Mouse (Mus musculus) heart, postnatal 0 days (tissue): ENCODE results near the gene Rdm1. TPM values are rescaled to one million over a fixed set of nuclear protein-coding genes. Genes with fewer than 3 reads are reported as not detected.
"Not testable (repeated sequence)": the region's sequence is repeated elsewhere in the genome, so short reads cannot be mapped to it uniquely, and the experiment has no call there.

Experiments
- ATAC-seq: fragments of 200-750 bp; cut with Nextera tagmentation; 2 replicates; pipeline ENCODE4 v1.8.0; 2017; ENCODE audit warnings: low read depth, moderate number of reproducible peaks, moderate library complexity; ENCODE audit not compliant: insufficient read depth
- DNase-seq: peaks from one replicate; pipeline ENCODE4 v3.0.0-alpha.2; 2016; ENCODE audit warnings: low spot score
- H3K27ac ChIP-seq: fragments of 300-500 bp; sonication (generic); 2 replicates; pipeline ENCODE4 v1.5.1; 2014; ENCODE audit warnings: low read depth, mild to moderate bottlenecking
- H3K27me3 ChIP-seq: fragments of 300-500 bp; sonication (generic); 2 replicates; pipeline ENCODE4 v1.6.1; 2014; ENCODE audit warnings: low read length, mixed read lengths; ENCODE audit not compliant: control insufficient read depth, insufficient read depth
- H3K36me3 ChIP-seq: fragments of 300-500 bp; sonication (generic); replicated peaks from 2 replicates; pipeline ENCODE4 v1.6.1; 2014; ENCODE audit warnings: low read length, mixed read lengths; ENCODE audit not compliant: control insufficient read depth, insufficient read depth
- H3K4me1 ChIP-seq: fragments of 300-500 bp; sonication (generic); 2 replicates; pipeline ENCODE4 v1.6.1; 2014; ENCODE audit warnings: antibody characterized with exemption; ENCODE audit not compliant: control insufficient read depth, insufficient read depth
- H3K4me2 ChIP-seq: fragments of 300-500 bp; sonication (generic); 2 replicates; pipeline ENCODE4 v1.6.1; 2014; ENCODE audit warnings: low read depth, mild to moderate bottlenecking, low read length, moderate library complexity
- H3K4me3 ChIP-seq: fragments of 300-500 bp; sonication (generic); 2 replicates; pipeline ENCODE4 v1.5.1; 2014; ENCODE audit warnings: low read depth, low read length
- H3K9ac ChIP-seq: fragments of 300-500 bp; sonication (generic); replicated peaks from 2 replicates; pipeline ENCODE4 v1.6.1; 2014; ENCODE audit warnings: low read depth, low read length, mixed read lengths
- H3K9me3 ChIP-seq: fragments of 300-500 bp; sonication (generic); replicated peaks from 2 replicates; pipeline ENCODE4 v1.6.1; 2016; ENCODE audit warnings: low read length; ENCODE audit not compliant: control insufficient read depth
- CTCF ChIP-seq: IDR thresholded peaks from 2 replicates; pipeline ENCODE4 v1.5.1; 2016; ENCODE audit warnings: antibody characterized with exemption, control low read depth, low read depth
- EP300 ChIP-seq: IDR thresholded peaks from 2 replicates; pipeline ENCODE4 v1.6.1; 2016; ENCODE audit warnings: antibody characterized with exemption, low read depth
- WGBS: fragments of 180-500 bp; shearing (Covaris S2); extraction: QIAGEN DNeasy Blood & Tissue Kit; methylation state at CpG from one replicate; pipeline ENCODE4 v1.1.7; 2014; 5-methylcytosine and 5-hydroxymethylcytosine counted together
- polyA plus RNA-seq: library from polyadenylated mRNA; unstranded; fragments of >200 nt; fragmentation: Nextera tagmentation; extraction: Ambion mirVana; gene quantifications from 2 replicates; pipeline ENCODE4 v1.2.1, GENCODE M21; 2015
- total RNA-seq: library from RNA; depleted of rRNA; stranded (reverse); fragments of >200 nt; gene quantifications from 2 replicates; pipeline ENCODE4 v1.2.3, GENCODE M21; 2014; ENCODE audit warnings: low replicate concordance

Rdm1 gene
- total and polyA plus RNA-seq, 2 experiments from 2014 or later = 38.1 to 44.5 TPM

GRCm38 (mm10) chr11:101635660-101636059 lies 8.7 kb downstream of the Rdm1 start:
- DNase-seq (no peak), ATAC-seq (no peak)
- Histone ChIP-seq H3K9me3 (no peaks in the 10 kb centered on the region), H3K9ac (no peak overlapping the region), H3K4me2 (no peak overlapping the region), H3K4me1 (no peaks in the 10 kb centered on the region), H3K27me3 (no peaks in the 10 kb centered on the region), H3K36me3 (peaks cover 25% of the 10 kb centered on the region), H3K4me3 (no peak overlapping the region), H3K27ac (no peak overlapping the region)
- TF ChIP-seq EP300 (no peak), CTCF (no peak)
- WGBS = 76% methylated on average over 10 of the region's 10 CpGs

GRCm38 (mm10) chr11:101639761-101640160 lies 12.8 kb downstream of the Rdm1 start:
- Histone ChIP-seq H3K27me3 (no peaks in the 10 kb centered on the region), H3K9me3 (no peaks in the 10 kb centered on the region), H3K4me2 (no peak overlapping the region), H3K27ac (no peak overlapping the region), H3K9ac (no peak overlapping the region), H3K4me3 (no peak overlapping the region), H3K36me3 (peaks cover 15% of the 10 kb centered on the region), H3K4me1 (no peaks in the 10 kb centered on the region)
- TF ChIP-seq CTCF (no peak), EP300 (no peak)
- WGBS = 89% methylated on average over 4 of the region's 4 CpGs
- ATAC-seq (no peak), DNase-seq (no peak)

- H3K4me3 ChIP-seq = peak overlapping the region; percentile 39
- H3K4me2 ChIP-seq = peak overlapping the region; percentile 57
- not testable (repeated sequence) for H3K4me1 ChIP-seq, H3K36me3 ChIP-seq, H3K27me3 ChIP-seq, H3K9me3 ChIP-seq
- peak overlapping the region; percentile 87 for H3K27ac ChIP-seq
- H3K9ac ChIP-seq = peak overlapping the region; percentile 53
- ATAC-seq = peak; percentile 73
- 6% methylated on average over 39 of the region's 53 CpGs for WGBS
- DNase-seq = peak; percentile 24
Observed at GRCm38 (mm10) chr11:101640857-101641709, 14.1 kb downstream of the Rdm1 start.

- DNase-seq (peak; percentile 31), ATAC-seq (peak; percentile 71)
- 0 out of 2 replicates have a peak overlapping the region, but pooled peaks have one; percentile 53 for H3K9ac ChIP-seq
- peak overlapping the region; percentile 87 for H3K27ac ChIP-seq
- 0 out of 2 replicates have a peak overlapping the region, but pooled peaks have one; percentile 39 for H3K4me3 ChIP-seq
- not testable (repeated sequence) for H3K4me1 ChIP-seq, H3K9me3 ChIP-seq, H3K27me3 ChIP-seq, H3K36me3 ChIP-seq
- WGBS = 6% methylated on average over 13 of the region's 26 CpGs
- peak overlapping the region; percentile 15; the same call in 1 of the 2 replicates for H3K4me2 ChIP-seq
Observed at GRCm38 (mm10) chr11:101641710-101642642, 15.0 kb downstream of the Rdm1 start.

GRCm38 (mm10) chr11:101642931-101643330 lies 15.9 kb downstream of the Rdm1 start:
- Histone ChIP-seq H3K4me2 (no peak overlapping the region), H3K9ac (no peak overlapping the region), H3K4me3 (no peak overlapping the region), H3K27ac (0 out of 2 replicates have a peak overlapping the region, but pooled peaks have one; percentile 48), H3K4me1 (no peaks in the 10 kb centered on the region), H3K27me3 (no peaks in the 10 kb centered on the region), H3K9me3 (no peaks in the 10 kb centered on the region), H3K36me3 (no peaks in the 10 kb centered on the region)
- ATAC-seq (no peak), DNase-seq (no peak)
- TF ChIP-seq EP300 (no peak), CTCF (no peak)
- WGBS = 53% methylated on average over 5 of the region's 5 CpGs
